Mouse (Mus musculus) kidney, adult 8-10 months (tissue): Measurements from ENCODE around the gene Itih2.

ENCODE experiments used
- DNase-seq, 2 experiments: peaks; one replicate each; pipeline ENCODE4 v3.0.0; 2022

The Itih2 gene

GRCm38 (mm10) chr2:10131296-10131695 is at the start of gene Itih2:
Itih2 (minus strand) TSS chr2:10131396.
- no peak for DNase-seq

GRCm38 (mm10) chr2:10169991-10170390 is 38.8 kb upstream of the Itih2 start:
- no peak for DNase-seq

- no peak for DNase-seq
Measured at GRCm38 (mm10) chr2:10168016-10168415, 36.8 kb upstream of the Itih2 start.

- DNase-seq, result no peak
Measured at GRCm38 (mm10) chr2:10167283-10167682, 36.1 kb upstream of the Itih2 start.

- DNase-seq, result no peak
Measured at GRCm38 (mm10) chr2:10166635-10167034, 35.4 kb upstream of the Itih2 start.

GRCm38 (mm10) chr2:10162011-10162410 is 30.8 kb upstream of the Itih2 start:
- DNase-seq, result no peak

- DNase-seq, result no peak
Measured at GRCm38 (mm10) chr2:10157184-10157583, 26.0 kb upstream of the Itih2 start.

GRCm38 (mm10) chr2:10153201-10154075 is 22.2 kb upstream of the Itih2 start, which contains the start of gene Itih5:
Itih5 (plus strand) TSS chr2:10153571.
- DNase-seq, result peak; percentile 52 to 61

- DNase-seq, result no peak
Measured at GRCm38 (mm10) chr2:10152590-10152989, 21.4 kb upstream of the Itih2 start.

- no peak for DNase-seq
Measured at GRCm38 (mm10) chr2:10147176-10147575, 16.0 kb upstream of the Itih2 start.

- no peak for DNase-seq
Measured at GRCm38 (mm10) chr2:10145514-10145913, 14.3 kb upstream of the Itih2 start.

GRCm38 (mm10) chr2:10142472-10143454 is 11.6 kb upstream of the Itih2 start:
- peak; percentile 81 to 82 for DNase-seq

- peak; percentile 73 to 81 for DNase-seq
Measured at GRCm38 (mm10) chr2:10140456-10140855, 9.3 kb upstream of the Itih2 start.

GRCm38 (mm10) chr2:10137320-10137719 is 6.1 kb upstream of the Itih2 start:
- no peak for DNase-seq

- DNase-seq, result no peak
Measured at GRCm38 (mm10) chr2:10133941-10134340, 2.7 kb upstream of the Itih2 start.

- DNase-seq, result no peak
Measured at GRCm38 (mm10) chr2:10132128-10132527, 932 bp upstream of the Itih2 start.

GRCm38 (mm10) chr2:10130341-10130990 is 730 bp downstream of the Itih2 start:
- DNase-seq, result no peak

- DNase-seq, result peak; percentile 50 to 65
Measured at GRCm38 (mm10) chr2:10128571-10128970, 2.6 kb downstream of the Itih2 start.

- DNase-seq, result no peak
Measured at GRCm38 (mm10) chr2:10127471-10127870, 3.7 kb downstream of the Itih2 start.

- no peak for DNase-seq
Measured at GRCm38 (mm10) chr2:10126122-10126521, 5.1 kb downstream of the Itih2 start.

GRCm38 (mm10) chr2:10121826-10122225 is 9.4 kb downstream of the Itih2 start:
- no peak for DNase-seq

GRCm38 (mm10) chr2:10119276-10119675 is 11.9 kb downstream of the Itih2 start:
- DNase-seq, result no peak

- DNase-seq, result no peak
Measured at GRCm38 (mm10) chr2:10118751-10119150, 12.4 kb downstream of the Itih2 start.
